Mouse (Mus musculus) liver, postnatal 0 days (tissue): Measurements from ENCODE around the gene Furin. TPM values are rescaled to one million over a fixed set of nuclear protein-coding genes. Genes with fewer than 3 reads are reported as not detected.

Experiments used
- ATAC-seq: fragments of 200-750 bp; cut with Nextera tagmentation; 2 replicates; pipeline ENCODE4 v1.8.0; 2017; ENCODE audit warnings: mild to moderate bottlenecking, moderate library complexity
- DNase-seq: peaks from one replicate; pipeline ENCODE4 v3.0.0-alpha.2; 2016
- H3K27ac ChIP-seq: fragments of 300-500 bp; sonication (generic); 2 replicates; pipeline ENCODE4 v1.5.1; 2014; ENCODE audit warnings: antibody characterized with exemption, moderate library complexity, mild to moderate bottlenecking, low read depth
- H3K27me3 ChIP-seq: fragments of 300-500 bp; sonication (generic); 2 replicates; pipeline ENCODE4 v1.6.1; 2014; ENCODE audit warnings: low read length, control low read depth, mixed read lengths; ENCODE audit not compliant: insufficient read depth
- H3K36me3 ChIP-seq: fragments of 300-500 bp; sonication (generic); replicated peaks from 2 replicates; pipeline ENCODE4 v1.6.1; 2014; ENCODE audit warnings: mild to moderate bottlenecking, control low read depth, low read length, moderate library complexity, mixed read lengths; ENCODE audit not compliant: insufficient read depth
- H3K4me1 ChIP-seq: fragments of 300-500 bp; sonication (generic); 2 replicates; pipeline ENCODE4 v1.6.1; 2014; ENCODE audit warnings: antibody characterized with exemption, mild to moderate bottlenecking, control low read depth; ENCODE audit not compliant: insufficient read depth
- H3K4me2 ChIP-seq: fragments of 300-500 bp; sonication (generic); 2 replicates; pipeline ENCODE4 v1.6.1; 2014; ENCODE audit warnings: low read depth, mild to moderate bottlenecking, low read length, moderate library complexity, mixed read lengths
- H3K4me3 ChIP-seq: fragments of 300-500 bp; sonication (generic); 2 replicates; pipeline ENCODE4 v1.5.1; 2014; ENCODE audit warnings: low read depth, low read length
- H3K9ac ChIP-seq: fragments of 300-500 bp; sonication (generic); replicated peaks from 2 replicates; pipeline ENCODE4 v1.6.1; 2014; ENCODE audit warnings: mild to moderate bottlenecking, moderate library complexity
- H3K9me3 ChIP-seq: fragments of 300-500 bp; sonication (generic); 2 replicates; pipeline ENCODE4 v1.6.1; 2016; ENCODE audit warnings: mild to moderate bottlenecking, control low read depth, low read length, mixed read lengths
- CTCF ChIP-seq: sonication (generic); IDR thresholded peaks from 2 replicates; pipeline ENCODE4 v1.5.1; 2016; ENCODE audit warnings: antibody characterized with exemption, low read depth
- EP300 ChIP-seq: IDR thresholded peaks from 2 replicates; pipeline ENCODE4 v1.6.1; 2016; ENCODE audit warnings: antibody characterized with exemption, low read depth, mild to moderate bottlenecking
- WGBS: fragments of 180-500 bp; shearing (Covaris S2); extraction: QIAGEN DNeasy Blood & Tissue Kit; methylation state at CpG from one replicate; pipeline ENCODE4 v1.1.7; 2014; ENCODE audit not compliant: insufficient replicate concordance; 5-methylcytosine and 5-hydroxymethylcytosine counted together
- polyA plus RNA-seq: library from polyadenylated mRNA; unstranded; fragments of >200 nt; fragmentation: Nextera tagmentation; extraction: Ambion mirVana; gene quantifications from 2 replicates; pipeline ENCODE4 v1.2.1, GENCODE M21; 2015

Gene Furin
- polyA plus RNA-seq, 1 experiment from 2014 or later: 17.7 TPM

DNA sequence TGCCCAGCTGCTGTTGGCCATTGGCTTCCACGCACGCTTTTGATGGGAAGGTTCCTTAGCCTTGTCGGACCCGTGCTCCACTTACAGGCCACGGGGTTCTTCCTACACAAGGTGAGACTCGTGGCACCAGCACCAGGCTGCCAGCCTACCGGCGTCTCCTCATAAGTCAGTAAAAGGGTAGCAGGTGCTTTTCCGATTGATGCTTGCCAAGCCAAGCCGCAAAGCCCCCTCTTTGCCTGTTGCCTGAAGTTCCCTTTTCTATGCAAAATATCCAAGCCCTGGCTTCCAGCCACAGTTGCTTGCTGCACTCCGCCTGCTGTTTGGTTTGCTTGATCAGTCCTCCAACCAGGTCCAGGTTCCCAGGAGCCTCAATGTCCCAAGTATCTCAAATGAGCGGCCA is 31.4 kb downstream of the Furin start:
- Histone ChIP-seq H3K27ac (peak overlapping the region; percentile 57), H3K4me1 (peaks cover 18% of the 10 kb centered on the region), H3K4me3 (no peak overlapping the region), H3K9me3 (no peaks in the 10 kb centered on the region), H3K4me2 (no peak overlapping the region), H3K9ac (no peak overlapping the region; the same call in 1 of the 2 replicates), H3K36me3 (peaks cover 13% of the 10 kb centered on the region; the same call in 1 of the 2 replicates), H3K27me3 (no peaks in the 10 kb centered on the region)
- no peak for TF ChIP-seq CTCF
- TF ChIP-seq EP300: no peak
- WGBS: 72% methylated on average over 12 of the region's 12 CpGs
- DNase-seq (no peak), ATAC-seq (no peak)

DNA sequence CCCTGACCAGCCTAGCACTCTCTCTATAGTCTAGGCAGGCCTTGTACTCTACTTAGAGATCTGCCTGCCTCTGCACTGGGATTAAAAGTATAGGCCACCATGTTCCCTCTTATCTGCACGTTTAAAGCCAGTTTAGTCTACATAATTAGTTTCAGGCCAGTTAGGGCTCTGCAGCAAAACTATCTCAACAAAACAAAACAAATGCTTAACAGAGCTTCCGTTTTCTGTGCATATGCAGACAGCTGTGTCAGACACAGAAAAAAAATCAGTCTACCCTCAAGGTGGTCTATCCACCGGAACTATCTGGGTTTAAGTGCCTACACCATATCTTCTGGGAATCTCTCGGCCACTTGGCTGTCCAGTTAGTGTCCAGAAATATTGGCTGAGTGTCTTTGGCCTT is 31.9 kb downstream of the Furin start:
- H3K9ac ChIP-seq: no peak overlapping the region; the same call in 1 of the 2 replicates
- DNase-seq: no peak
- TF ChIP-seq CTCF: no peak
- TF ChIP-seq EP300: no peak
- H3K27me3 ChIP-seq: no peaks in the 10 kb centered on the region
- peaks cover 21% of the 10 kb centered on the region for H3K4me1 ChIP-seq
- H3K36me3 ChIP-seq: peaks cover 11% of the 10 kb centered on the region; the same call in 1 of the 2 replicates
- H3K4me2 ChIP-seq: no peak overlapping the region
- ATAC-seq: no peak
- H3K4me3 ChIP-seq: no peak overlapping the region
- H3K9me3 ChIP-seq: no peaks in the 10 kb centered on the region
- 60% methylated on average over 4 of the region's 4 CpGs for WGBS
- peak overlapping the region; percentile 57 for H3K27ac ChIP-seq

DNA sequence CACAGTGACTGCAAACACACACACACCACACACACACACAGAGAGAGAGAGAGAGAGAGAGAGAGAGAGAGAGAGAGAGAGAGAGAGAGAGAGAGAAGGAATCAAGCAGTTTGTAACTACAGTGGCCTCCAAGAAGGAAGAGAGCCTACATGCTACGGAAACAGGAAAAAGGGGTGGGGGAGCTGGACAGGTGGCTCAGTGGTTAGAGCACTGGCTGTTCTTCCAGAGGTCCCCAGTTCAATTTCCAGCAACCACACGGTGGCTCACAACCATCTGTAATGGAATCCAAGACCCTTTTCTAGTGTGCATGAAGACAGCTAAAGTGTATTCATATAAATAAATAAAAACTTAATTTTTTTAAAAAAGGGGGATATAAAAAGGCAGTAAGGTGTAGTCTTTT is 32.6 kb downstream of the Furin start:
- TF ChIP-seq EP300 (no peak), CTCF (no peak)
- H3K27ac ChIP-seq: no peak overlapping the region
- ATAC-seq (no peak), DNase-seq (no peak)
- 50% methylated on average over 2 of the region's 2 CpGs for WGBS
- peaks cover 14% of the 10 kb centered on the region for H3K36me3 ChIP-seq
- H3K4me2 ChIP-seq: no peak overlapping the region
- H3K9me3 ChIP-seq: no peaks in the 10 kb centered on the region
- no peak overlapping the region for H3K4me3 ChIP-seq
- H3K4me1 ChIP-seq: peaks cover 22% of the 10 kb centered on the region
- H3K9ac ChIP-seq: no peak overlapping the region
- no peaks in the 10 kb centered on the region for H3K27me3 ChIP-seq

DNA sequence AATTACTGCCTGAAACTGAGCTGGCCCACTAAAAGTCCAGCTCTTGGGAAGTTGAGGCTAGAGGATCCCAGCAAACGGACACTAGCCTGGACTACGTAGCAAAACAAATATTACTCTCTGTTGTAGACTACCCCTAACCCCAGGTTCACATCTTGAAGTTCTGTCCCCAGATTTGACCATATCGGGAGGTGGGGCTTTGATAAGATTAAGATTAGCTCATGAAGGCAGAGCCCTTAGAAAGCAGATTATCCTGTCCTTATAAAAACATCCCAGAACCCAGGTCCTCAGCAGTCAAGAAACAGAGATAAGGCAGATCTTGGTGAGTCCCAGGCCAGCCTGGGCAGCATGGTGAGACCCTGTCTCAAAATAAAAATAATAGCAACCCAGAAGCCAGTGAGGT is 33.1 kb downstream of the Furin start:
- no peak overlapping the region for H3K4me3 ChIP-seq
- H3K4me1 ChIP-seq: peaks cover 22% of the 10 kb centered on the region
- H3K36me3 ChIP-seq: peaks cover 18% of the 10 kb centered on the region
- TF ChIP-seq EP300: no peak
- TF ChIP-seq CTCF: no peak
- H3K27me3 ChIP-seq: no peaks in the 10 kb centered on the region
- H3K4me2 ChIP-seq: no peak overlapping the region
- no peak overlapping the region for H3K27ac ChIP-seq
- ATAC-seq: no peak
- H3K9me3 ChIP-seq: no peaks in the 10 kb centered on the region
- no peak overlapping the region for H3K9ac ChIP-seq
- DNase-seq: no peak
- WGBS: 67% methylated on average over 3 of the region's 3 CpGs

DNA sequence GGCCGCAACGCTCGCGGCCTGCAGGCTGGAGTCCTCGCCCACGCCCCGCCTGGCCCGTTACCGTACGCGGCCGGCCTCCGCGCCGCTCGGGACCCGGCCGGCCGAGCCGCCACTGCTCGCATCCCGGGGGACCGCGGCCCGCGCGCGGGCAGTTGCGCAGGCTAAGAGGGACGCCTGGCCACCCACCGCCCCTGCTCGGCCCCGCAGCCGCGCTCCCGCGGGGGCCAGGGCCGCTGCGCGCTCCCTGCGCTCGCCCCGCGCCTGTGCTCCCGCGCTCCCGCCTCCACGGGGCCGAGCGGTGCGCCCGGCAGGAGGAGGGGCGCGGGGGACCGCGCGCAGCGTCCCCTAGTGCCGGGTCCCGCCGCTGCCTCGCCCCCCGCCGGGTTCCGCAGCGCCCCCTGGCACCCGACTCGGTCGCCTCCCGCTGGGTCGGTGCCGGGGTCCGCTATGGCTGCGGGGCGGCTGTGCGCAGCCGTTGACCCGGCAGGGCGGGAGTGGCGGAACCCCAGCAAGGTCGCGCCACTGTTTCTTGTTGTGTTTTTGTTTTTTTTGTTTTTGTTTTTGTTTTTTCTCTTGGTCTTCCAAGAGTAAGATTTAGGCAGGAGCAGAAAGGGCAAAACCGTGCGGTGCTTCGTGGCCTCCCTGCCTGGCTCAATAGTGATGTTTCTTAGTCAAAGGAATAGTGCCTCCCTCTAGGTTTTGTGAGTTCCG is 34.0 kb downstream of the Furin start, which contains the start of gene Man2a2:
Man2a2 (minus strand) TSS at position 335 of the 711 bp plus-strand sequence.
- ATAC-seq: peak; percentile 70
- peak; percentile 63 for TF ChIP-seq CTCF
- no peak for TF ChIP-seq EP300
- peak; percentile 79 for DNase-seq
- 2% methylated on average over 63 of the region's 86 CpGs for WGBS
- H3K9me3 ChIP-seq: no peaks in the 10 kb centered on the region
- peaks cover 23% of the 10 kb centered on the region for H3K36me3 ChIP-seq
- peak within 1 kb of the TSS; percentile 79 for H3K9ac ChIP-seq
- no peaks in the 10 kb centered on the region for H3K27me3 ChIP-seq
- peaks cover 22% of the 10 kb centered on the region for H3K4me1 ChIP-seq
- H3K4me3 ChIP-seq: peak within 1 kb of the TSS; percentile 85
- H3K4me2 ChIP-seq: peak within 1 kb of the TSS; percentile 93
- H3K27ac ChIP-seq: peak within 1 kb of the TSS; percentile 87

DNA sequence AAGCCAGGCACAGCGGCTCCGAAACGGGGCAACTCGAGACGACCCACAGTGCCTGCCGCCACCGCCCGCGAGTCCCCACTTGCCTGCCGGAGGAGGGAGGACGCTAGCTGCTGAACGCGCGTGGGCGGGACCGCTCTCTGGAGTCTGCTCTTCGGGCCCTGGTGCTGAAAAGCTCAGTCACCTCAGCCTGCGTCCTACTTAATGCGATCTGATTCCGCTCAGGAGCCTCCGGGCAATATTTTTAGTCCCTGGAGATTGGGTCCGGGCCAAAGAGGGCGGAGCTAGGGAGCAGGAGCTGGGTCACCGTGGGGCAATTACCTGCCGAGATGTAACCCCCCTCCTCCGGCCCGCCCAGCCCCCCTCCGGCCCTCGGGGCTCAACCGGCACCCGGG is 34.6 kb downstream of the Furin start:
- H3K9ac ChIP-seq: peak overlapping the region; percentile 79
- peak; percentile 79 for DNase-seq
- TF ChIP-seq EP300: no peak
- no peak for TF ChIP-seq CTCF
- H3K4me2 ChIP-seq: peak overlapping the region; percentile 93
- ATAC-seq: peak; percentile 53
- under 1% methylated on average over 28 of the region's 31 CpGs for WGBS
- H3K9me3 ChIP-seq: no peaks in the 10 kb centered on the region
- H3K4me3 ChIP-seq: peak overlapping the region; percentile 85
- H3K36me3 ChIP-seq: peaks cover 26% of the 10 kb centered on the region
- no peaks in the 10 kb centered on the region for H3K27me3 ChIP-seq
- H3K27ac ChIP-seq: peak overlapping the region; percentile 87
- H3K4me1 ChIP-seq: peaks cover 22% of the 10 kb centered on the region
